Mouse (Mus musculus): Measurements from ENCODE around the gene Rnf43. TPM values are rescaled to one million over a fixed set of nuclear protein-coding genes. Genes with fewer than 3 reads are reported as not detected.

Rnf43 gene
- polyA plus RNA-seq, 1 experiment from 2014 or later: 5.5 TPM

- Histone ChIP-seq H3K9me3 (no peaks in the 10 kb centered on the region), H3K36me3 (no peaks in the 10 kb centered on the region), H3K27me3 (peaks cover 22% of the 10 kb centered on the region), H3K27ac (no peak overlapping the region; the same call in 1 of the 2 replicates), H3K9ac (no peak overlapping the region), H3K4me3 (no peak overlapping the region), H3K4me1 (peaks cover 11% of the 10 kb centered on the region; the same call in 1 of the 2 replicates), H3K4me2 (replicated peaks) (no peak overlapping the region)
- 85% methylated on average over 15 of the region's 15 CpGs for WGBS
- no peak for ATAC-seq (ENCODE audit: insufficient number of reproducible peaks, insufficient read depth, low FRiP score, low TSS enrichment)
Measured at GRCm38 (mm10) chr11:87756251-87756820, 93.8 kb downstream of the Rnf43 start.

- H3K9me3 ChIP-seq: no peaks in the 10 kb centered on the region
- H3K4me3 ChIP-seq: no peak overlapping the region
- H3K36me3 ChIP-seq: no peaks in the 10 kb centered on the region
- no peak overlapping the region for H3K9ac ChIP-seq
- H3K4me1 ChIP-seq: peaks cover 11% of the 10 kb centered on the region; the same call in 1 of the 2 replicates
- no peak overlapping the region for H3K4me2 ChIP-seq (replicated peaks)
- WGBS: 87% methylated on average over 25 of the region's 25 CpGs
- H3K27ac ChIP-seq: no peak overlapping the region
- no peak for ATAC-seq (ENCODE audit: insufficient number of reproducible peaks, insufficient read depth, low FRiP score, low TSS enrichment)
- H3K27me3 ChIP-seq: peaks cover 31% of the 10 kb centered on the region
Measured at GRCm38 (mm10) chr11:87757001-87757954, 94.8 kb downstream of the Rnf43 start.

- 80% methylated on average over 7 of the region's 7 CpGs for WGBS
- peaks cover 42% of the 10 kb centered on the region for H3K27me3 ChIP-seq
Measured at GRCm38 (mm10) chr11:87758161-87758911, 95.8 kb downstream of the Rnf43 start.

GRCm38 (mm10) chr11:87758957-87759608 lies 96.6 kb downstream of the Rnf43 start:
- ATAC-seq (ENCODE audit: insufficient number of reproducible peaks, insufficient read depth, low FRiP score, low TSS enrichment): no peak
- H3K4me1 ChIP-seq: peaks cover 20% of the 10 kb centered on the region
- no peak overlapping the region for H3K9ac ChIP-seq
- H3K4me2 ChIP-seq (replicated peaks): no peak overlapping the region
- H3K9me3 ChIP-seq: no peaks in the 10 kb centered on the region
- no peaks in the 10 kb centered on the region for H3K36me3 ChIP-seq
- WGBS: 76% methylated on average over 4 of the region's 4 CpGs
- H3K27ac ChIP-seq: no peak overlapping the region
- H3K27me3 ChIP-seq: peaks cover 49% of the 10 kb centered on the region
- no peak overlapping the region for H3K4me3 ChIP-seq

More at GRCm38 (mm10) chr11:87758161-87758911, 95.8 kb downstream of the Rnf43 start:
- no peaks in the 10 kb centered on the region for H3K9me3 ChIP-seq
- no peak for ATAC-seq (ENCODE audit: insufficient number of reproducible peaks, insufficient read depth, low FRiP score, low TSS enrichment)
- no peak overlapping the region for H3K9ac ChIP-seq
- H3K27ac ChIP-seq: no peak overlapping the region
- peaks cover 12% of the 10 kb centered on the region for H3K4me1 ChIP-seq
- H3K4me2 ChIP-seq (replicated peaks): no peak overlapping the region
- no peak overlapping the region for H3K4me3 ChIP-seq
- no peaks in the 10 kb centered on the region for H3K36me3 ChIP-seq

GRCm38 (mm10) chr11:87759609-87760005 lies 97.1 kb downstream of the Rnf43 start:
- H3K4me1 ChIP-seq: peaks cover 20% of the 10 kb centered on the region
- no peaks in the 10 kb centered on the region for H3K36me3 ChIP-seq
- WGBS: 4% methylated on average over 3 of the region's 3 CpGs
- H3K4me3 ChIP-seq: no peak overlapping the region
- no peaks in the 10 kb centered on the region for H3K9me3 ChIP-seq
- ATAC-seq (ENCODE audit: insufficient number of reproducible peaks, insufficient read depth, low FRiP score, low TSS enrichment): no peak
- no peak overlapping the region for H3K4me2 ChIP-seq (replicated peaks)
- no peak overlapping the region for H3K9ac ChIP-seq
- H3K27ac ChIP-seq: no peak overlapping the region
- peaks cover 54% of the 10 kb centered on the region for H3K27me3 ChIP-seq

GRCm38 (mm10) chr11:87760301-87761081 lies 98.0 kb downstream of the Rnf43 start, which contains the start of gene Tspoap1:
Gene Tspoap1 (plus strand): TSS chr11:87760541.
- Histone ChIP-seq H3K9me3 (no peaks in the 10 kb centered on the region), H3K36me3 (no peaks in the 10 kb centered on the region), H3K4me2 (replicated peaks) (peak within 1 kb of the TSS; percentile 32), H3K4me3 (peak within 1 kb of the TSS; percentile 15; the same call in 1 of the 2 replicates), H3K4me1 (peaks cover 19% of the 10 kb centered on the region), H3K9ac (no peak within 1 kb of the TSS; the same call in 1 of the 2 replicates), H3K27me3 (peaks cover 63% of the 10 kb centered on the region), H3K27ac (no peak within 1 kb of the TSS)
- ATAC-seq (ENCODE audit: insufficient number of reproducible peaks, insufficient read depth, low FRiP score, low TSS enrichment): no peak
- 5% methylated on average over 23 of the region's 23 CpGs for WGBS

GRCm38 (mm10) chr11:87761181-87761721 lies 98.7 kb downstream of the Rnf43 start:
- Histone ChIP-seq H3K4me2 (replicated peaks) (no peak overlapping the region), H3K27me3 (peaks cover 71% of the 10 kb centered on the region), H3K9ac (no peak overlapping the region), H3K27ac (no peak overlapping the region), H3K36me3 (no peaks in the 10 kb centered on the region), H3K9me3 (no peaks in the 10 kb centered on the region), H3K4me3 (no peak overlapping the region), H3K4me1 (peaks cover 19% of the 10 kb centered on the region)
- WGBS: 63% methylated on average over 11 of the region's 11 CpGs
- ATAC-seq (ENCODE audit: insufficient number of reproducible peaks, insufficient read depth, low FRiP score, low TSS enrichment): no peak

- 73% methylated on average over 14 of the region's 14 CpGs for WGBS
- no peaks in the 10 kb centered on the region for H3K36me3 ChIP-seq
- no peak for ATAC-seq (ENCODE audit: insufficient number of reproducible peaks, insufficient read depth, low FRiP score, low TSS enrichment)
- peaks cover 19% of the 10 kb centered on the region for H3K4me1 ChIP-seq
- H3K27me3 ChIP-seq: peaks cover 79% of the 10 kb centered on the region
- H3K9ac ChIP-seq: no peak overlapping the region
- no peaks in the 10 kb centered on the region for H3K9me3 ChIP-seq
- no peak overlapping the region for H3K4me2 ChIP-seq (replicated peaks)
- H3K4me3 ChIP-seq: no peak overlapping the region
- H3K27ac ChIP-seq: no peak overlapping the region
Measured at GRCm38 (mm10) chr11:87761806-87762701, 99.5 kb downstream of the Rnf43 start.

- Histone ChIP-seq H3K27ac (no peak overlapping the region), H3K27me3 (peaks cover 79% of the 10 kb centered on the region), H3K9ac (no peak overlapping the region), H3K4me3 (peak overlapping the region; percentile 44; the same call in 1 of the 2 replicates), H3K4me2 (replicated peaks) (peak overlapping the region; percentile 86), H3K9me3 (no peaks in the 10 kb centered on the region), H3K4me1 (peaks cover 19% of the 10 kb centered on the region), H3K36me3 (no peaks in the 10 kb centered on the region)
- ATAC-seq (ENCODE audit: insufficient number of reproducible peaks, insufficient read depth, low FRiP score, low TSS enrichment): no peak
- 37% methylated on average over 12 of the region's 12 CpGs for WGBS
Measured at GRCm38 (mm10) chr11:87762702-87763385, 100.3 kb downstream of the Rnf43 start.
